Comparison of ENCODE assay signal across 25 mouse cellular contexts in the genomic region with DNA sequence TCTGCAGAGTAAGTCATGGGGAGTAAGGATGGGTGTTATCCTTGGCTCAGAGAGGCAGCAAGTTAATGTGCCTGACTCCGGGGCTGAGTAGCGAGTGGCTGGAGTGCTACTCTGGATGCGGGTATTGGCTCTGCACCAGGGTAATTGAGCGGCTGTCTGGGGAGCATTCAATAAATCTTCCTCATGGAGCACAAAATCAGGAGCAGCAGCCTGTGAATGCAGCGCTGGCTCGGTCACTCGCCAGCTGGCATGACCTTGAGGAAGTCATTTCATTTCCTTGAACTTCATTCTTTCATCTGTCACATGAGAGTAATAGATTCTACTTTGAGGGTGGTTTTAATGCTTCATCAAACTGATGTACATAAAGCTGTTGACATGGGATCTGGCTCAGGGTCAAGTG. TPM values are rescaled to one million over a fixed set of nuclear protein-coding genes. Genes with fewer than 3 reads are reported as not detected.
DNase-seq lines count a peak whose midpoint lies in the region; ATAC-seq and TF ChIP-seq lines count a peak whose summit lies in the region.
"Had no signal": no experiment of that assay in that cellular context is flagged by ENCODE, and none has a peak within 500 bp of the region (broad histone marks: within the 10 kb centered on the region; RNA-seq: fewer than 3 reads in every experiment).

No protein-coding gene starts in this region.

- ATAC-seq in kidney, embryonic 14.5 days (ENCODE audit: low FRiP score, low TSS enrichment): no peak
- ATAC-seq in megakaryocyte progenitor cell, adult 5-6 weeks (replicated peaks; ENCODE audit: poor library complexity): no peak

- H3K36me3 ChIP-seq in kidney, adult 2 months (ENCODE audit: control insufficient read depth, insufficient read depth, low read length): peaks cover 10% of the 10 kb centered on the region
- H3K36me3 ChIP-seq in kidney, embryonic 14.5 days (ENCODE audit: control insufficient read depth, insufficient read depth, low read length): peaks cover 50% of the 10 kb centered on the region
- peaks cover 63% of the 10 kb centered on the region for H3K36me3 ChIP-seq in forebrain, embryonic 10.5 days (replicated peaks)

- H3K9me3 ChIP-seq in kidney, embryonic 14.5 days (ENCODE audit: control insufficient read depth, low read length): peaks cover 7% of the 10 kb centered on the region; the same call in 1 of the 2 replicates
- H3K9me3 ChIP-seq in forebrain, embryonic 10.5 days: peaks cover 12% of the 10 kb centered on the region; the same call in 1 of the 2 replicates

- 29% methylated on average over 7 of the region's 7 CpGs for WGBS in kidney, adult 2 months
- 72% methylated on average over 7 of the region's 7 CpGs for WGBS in kidney, embryonic 14.5 days
- 96% methylated on average over 7 of the region's 7 CpGs for WGBS in forebrain, embryonic 10.5 days

- H3K9ac ChIP-seq in kidney, embryonic 14.5 days (ENCODE audit: low read depth, low read length): no peak overlapping the region
- H3K9ac ChIP-seq: embryonic facial prominence, embryonic 15.5 days had no signal

- no peak overlapping the region for H3K4me2 ChIP-seq in kidney, embryonic 14.5 days (replicated peaks; ENCODE audit: low read depth, low read length)
- H3K4me2 ChIP-seq: embryonic facial prominence, embryonic 15.5 days; heart, embryonic 11.5 days; liver, embryonic 11.5 days had no signal

- H3K27me3 ChIP-seq in kidney, adult 2 months (replicated peaks; ENCODE audit: control insufficient read depth, insufficient read depth, low read length): no peaks in the 10 kb centered on the region
- no peaks in the 10 kb centered on the region for H3K27me3 ChIP-seq in kidney, embryonic 14.5 days (ENCODE audit: control insufficient read depth, insufficient read depth, low read length)
- H3K27me3 ChIP-seq in forebrain, embryonic 10.5 days (ENCODE audit: poor library complexity, severe bottlenecking): no peaks in the 10 kb centered on the region
- H3K27me3 ChIP-seq: embryonic facial prominence, embryonic 15.5 days had no signal

- H3K27ac ChIP-seq in kidney, adult 2 months (ENCODE audit: insufficient read depth, low read depth, low read length): peak overlapping the region; percentile 16; the same call in 1 of the 2 replicates
- no peak overlapping the region for H3K27ac ChIP-seq in kidney, embryonic 14.5 days (ENCODE audit: low read depth, low read length)
- no peak overlapping the region for H3K27ac ChIP-seq in forebrain, embryonic 10.5 days
- H3K27ac ChIP-seq: embryonic facial prominence, embryonic 15.5 days; gastrocnemius, adult 2 months; kidney, postnatal 0 days; left cerebral cortex, adult 2 months had no signal

- TF ChIP-seq POLR2A in kidney, adult 2 months (IDR thresholded peaks at IDR 0.05; ENCODE audit: low read depth, low read length): no peak

- DNase-seq in cerebellum, adult 11-12 months: peak; percentile 15
- DNase-seq in cerebellum, adult 11 months: no peak
- peak; percentile 54 for DNase-seq in kidney, adult 2 months
- DNase-seq in adrenal gland, adult (ENCODE audit: inconsistent age in 2 of 2, low spot score in 1 of 2): peak; percentile 80 to 91
- peak; percentile 37 for DNase-seq in kidney, postnatal 10 days
- DNase-seq in forebrain, embryonic 10.5 days (ENCODE audit: extremely low spot score, low spot score): no peak
- DNase-seq: cerebellum, postnatal 36 days; gastrocnemius, adult 2 months; heart, postnatal 14 days; layer of hippocampus, adult 9-11 months; lung, adult 2 months; lung, postnatal 36 days; thymus, postnatal 36 days had no signal

- H3K4me1 ChIP-seq in kidney, adult 2 months (ENCODE audit: control insufficient read depth, insufficient read depth, low read length): peaks cover 4% of the 10 kb centered on the region; the same call in 1 of the 2 replicates
- peaks cover 7% of the 10 kb centered on the region for H3K4me1 ChIP-seq in kidney, embryonic 14.5 days (ENCODE audit: control insufficient read depth, insufficient read depth, low read length)
- peaks cover 20% of the 10 kb centered on the region for H3K4me1 ChIP-seq in forebrain, embryonic 10.5 days

- TF ChIP-seq CTCF in kidney, adult 2 months (conservative IDR thresholded peaks at IDR 0.05; ENCODE audit: insufficient read depth, insufficient read length, low read depth, low read length): no peak

- no peak overlapping the region for H3K4me3 ChIP-seq in kidney, adult 2 months (ENCODE audit: insufficient read depth, low read depth, low read length)
- no peak overlapping the region for H3K4me3 ChIP-seq in kidney, embryonic 14.5 days (ENCODE audit: low read length)
- H3K4me3 ChIP-seq in forebrain, embryonic 10.5 days: no peak overlapping the region
- H3K4me3 ChIP-seq: embryonic facial prominence, embryonic 15.5 days; gastrocnemius, adult 2 months; left cerebral cortex, adult 2 months had no signal

RNA-seq across cellular contexts. Expression of gene Pigt, which starts 3.2 kb away (rescaled TPM):
- 101 and 123 TPM in 2 replicates for polyA plus RNA-seq in kidney, adult 2 months (2012; rRNA removed)
- 70.7 and 79.2 TPM in 2 replicates for polyA plus RNA-seq in kidney, embryonic 14.5 days (2014; fragmentation: Nextera tagmentation; extraction: Ambion mirVana)
- polyA plus RNA-seq in forebrain, embryonic 10.5 days (2016; fragmentation: Nextera tagmentation; extraction: Ambion mirVana): 38.5 and 42.0 TPM in 2 replicates
- total RNA-seq in megakaryocyte progenitor cell, adult 5-6 weeks (2015): 75.1 and 80.0 TPM in 2 replicates
- 34.3 and 42.0 TPM in 2 replicates for total RNA-seq in megakaryocyte progenitor cell, adult 5-6 weeks (2017)

RNA-seq across cellular contexts. Expression of gene Dbndd2, which starts 14.6 kb away (rescaled TPM):
- 36.8 and 43.6 TPM in 2 replicates for polyA plus RNA-seq in kidney, adult 2 months (2012; rRNA removed)
- 12.4 and 14.7 TPM in 2 replicates for polyA plus RNA-seq in kidney, embryonic 14.5 days (2014; fragmentation: Nextera tagmentation; extraction: Ambion mirVana)
- 3.1 and 4.8 TPM in 2 replicates for polyA plus RNA-seq in forebrain, embryonic 10.5 days (2016; fragmentation: Nextera tagmentation; extraction: Ambion mirVana)
- total RNA-seq in megakaryocyte progenitor cell, adult 5-6 weeks (2015): 1.1 and 2.7 TPM in 2 replicates
- total RNA-seq in megakaryocyte progenitor cell, adult 5-6 weeks (2017): 0.04 and 0.47 TPM in 2 replicates

RNA-seq across cellular contexts. Expression of gene Trp53tg5, which starts 27.0 kb away (rescaled TPM):
- 0.10 TPM in 1 of 2 replicates, not detected in the other for polyA plus RNA-seq in kidney, adult 2 months (2012; rRNA removed)
- polyA plus RNA-seq in kidney, embryonic 14.5 days (2014; fragmentation: Nextera tagmentation; extraction: Ambion mirVana): not detected in 2 replicates
- not detected in 2 replicates for polyA plus RNA-seq in forebrain, embryonic 10.5 days (2016; fragmentation: Nextera tagmentation; extraction: Ambion mirVana)
- not detected in 2 replicates for total RNA-seq in megakaryocyte progenitor cell, adult 5-6 weeks (2015)
- total RNA-seq in megakaryocyte progenitor cell, adult 5-6 weeks (2017): not detected in 2 replicates
- total RNA-seq: gastrocnemius, adult 2 months; granulocyte monocyte progenitor cell, adult 5-6 weeks; heart, postnatal 14 days; left cerebral cortex, adult 2 months had no signal
- polyA plus RNA-seq: brain, embryonic 14.5 days; embryonic facial prominence, embryonic 15.5 days; forebrain, embryonic 11.5 days; heart, embryonic 11.5 days; kidney, postnatal 0 days; limb, embryonic 11.5 days; liver, embryonic 11.5 days; lung, adult 2 months; neural tube, embryonic 11.5 days had no signal

RNA-seq across cellular contexts. Expression of gene Gm20458, which starts 39.7 kb away (rescaled TPM):
- polyA plus RNA-seq in kidney, adult 2 months (2012; rRNA removed): 22.1 and 23.4 TPM in 2 replicates
- polyA plus RNA-seq in kidney, embryonic 14.5 days (2014; fragmentation: Nextera tagmentation; extraction: Ambion mirVana): 7.1 and 8.4 TPM in 2 replicates
- 2.0 and 3.0 TPM in 2 replicates for polyA plus RNA-seq in forebrain, embryonic 10.5 days (2016; fragmentation: Nextera tagmentation; extraction: Ambion mirVana)
- not detected in 2 replicates for total RNA-seq in megakaryocyte progenitor cell, adult 5-6 weeks (2015)
- total RNA-seq in megakaryocyte progenitor cell, adult 5-6 weeks (2017): not detected in 2 replicates
- total RNA-seq: granulocyte monocyte progenitor cell, adult 5-6 weeks had no signal

RNA-seq across cellular contexts. Expression of gene Sys1, which starts 43.7 kb away (rescaled TPM):
- 94.5 and 122 TPM in 2 replicates for polyA plus RNA-seq in kidney, adult 2 months (2012; rRNA removed)
- 66.8 and 69.4 TPM in 2 replicates for polyA plus RNA-seq in kidney, embryonic 14.5 days (2014; fragmentation: Nextera tagmentation; extraction: Ambion mirVana)
- polyA plus RNA-seq in forebrain, embryonic 10.5 days (2016; fragmentation: Nextera tagmentation; extraction: Ambion mirVana): 57.9 and 59.5 TPM in 2 replicates
- 39.1 and 39.5 TPM in 2 replicates for total RNA-seq in megakaryocyte progenitor cell, adult 5-6 weeks (2015)
- total RNA-seq in megakaryocyte progenitor cell, adult 5-6 weeks (2017): 11.2 and 20.0 TPM in 2 replicates

Comparison
In these comparisons a context has a peak if more than half of its experiments do, and no peak if none do; other contexts are left out.
1. DNase-seq: peak in cerebellum, adult 11-12 months (single experiment), kidney, adult 2 months (single experiment), adrenal gland, adult (2 of 2) and kidney, postnatal 10 days (single experiment); none in cerebellum, adult 11 months (single experiment) and forebrain, embryonic 10.5 days (single experiment).